Mouse (Mus musculus): ENCODE results near the gene Nmd3.

Nmd3 gene

DNA sequence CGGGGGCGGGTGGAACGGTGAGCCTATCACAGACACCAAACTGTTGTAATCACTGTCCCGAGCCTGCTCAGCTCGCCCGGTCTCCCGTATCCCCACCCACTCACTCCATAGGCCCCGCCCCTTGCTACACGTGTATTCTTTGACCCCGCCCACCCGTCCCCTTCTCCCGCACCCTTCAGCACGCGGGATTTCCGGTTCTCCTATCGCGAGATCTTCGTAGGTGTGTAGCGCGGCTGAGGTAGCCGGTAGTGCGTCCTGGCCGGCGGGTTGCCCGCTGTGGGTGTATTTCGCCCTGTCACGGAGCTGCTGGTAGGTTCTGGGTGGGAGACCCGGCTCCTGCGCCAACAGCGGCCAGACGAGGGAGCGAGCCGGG lies at the start of gene Nmd3:
TSS of gene Nmd3 (plus strand) at position 172 of the 373 bp plus-strand sequence.
- in situ Hi-C loops (cut with MboI; ENCODE audit: unreplicated experiment in 2 of 2), result loop anchor here in 1 of 2 experiments (25.0 kb wide), 1 partner anchor 484 kb away; no protein-coding TSS in a partner anchor

DNA sequence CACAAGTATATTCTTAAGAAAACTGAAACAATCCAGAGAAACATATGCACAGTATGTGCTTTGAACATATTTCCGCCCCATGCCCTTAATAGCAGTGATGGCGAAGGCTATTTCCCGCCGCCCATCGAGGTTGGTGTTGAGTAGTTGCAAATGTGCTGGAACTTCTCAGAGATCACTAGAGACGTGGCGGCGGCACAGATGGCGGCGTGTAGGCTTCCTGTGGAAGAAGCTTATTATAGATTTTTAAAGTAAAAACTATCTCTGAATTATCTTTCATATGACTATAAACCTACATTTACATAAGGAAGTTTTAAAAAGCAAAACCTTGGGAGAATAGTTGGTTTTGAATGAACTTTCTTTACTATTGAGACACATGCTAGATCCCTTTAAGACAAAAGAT lies 48.4 kb upstream of the Nmd3 start:
- in situ Hi-C loops (cut with MboI; ENCODE audit: unreplicated experiment in 2 of 2), result no loop called here

DNA sequence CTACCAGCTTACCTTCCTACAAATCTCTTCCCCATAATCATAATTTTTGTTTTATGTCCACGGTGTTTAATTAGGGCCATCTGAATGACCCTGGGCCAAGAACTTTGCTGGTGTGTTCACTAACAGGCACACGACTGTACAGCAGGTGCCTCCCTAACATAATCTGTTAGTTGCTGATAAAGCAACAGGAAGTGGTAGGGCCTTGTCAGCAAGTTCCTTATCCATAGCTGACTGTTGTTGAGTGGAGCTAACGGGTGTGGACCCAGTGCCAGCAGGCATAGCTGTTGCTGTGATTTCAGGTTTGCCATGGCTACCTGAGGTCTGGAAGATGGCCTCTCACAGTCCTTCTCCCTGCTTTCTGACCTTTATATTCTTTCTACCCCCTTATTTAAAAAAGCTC lies 47.6 kb upstream of the Nmd3 start:
- in situ Hi-C loops (cut with MboI; ENCODE audit: unreplicated experiment in 2 of 2), result no loop called here

DNA sequence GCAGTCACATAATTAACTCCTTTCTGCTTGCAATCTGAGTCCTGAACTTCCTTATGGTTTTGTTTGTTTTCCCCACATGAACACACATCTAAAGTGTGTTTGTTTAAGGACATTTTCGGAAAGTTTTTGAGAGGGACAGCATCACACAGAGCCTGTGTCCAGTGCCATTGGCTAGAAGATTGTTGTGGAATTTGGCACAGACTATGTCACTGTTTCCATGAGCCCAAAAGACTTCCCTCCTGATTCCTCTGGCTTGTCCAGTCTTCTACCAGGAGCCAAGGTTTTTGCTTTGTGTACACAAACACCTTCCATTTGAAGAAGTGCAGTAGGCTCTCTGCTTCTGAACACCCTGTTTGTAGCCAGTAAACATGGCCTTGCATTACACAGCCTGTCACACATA lies 32.0 kb upstream of the Nmd3 start:
- in situ Hi-C loops (cut with MboI; ENCODE audit: unreplicated experiment in 2 of 2), result no loop called here

DNA sequence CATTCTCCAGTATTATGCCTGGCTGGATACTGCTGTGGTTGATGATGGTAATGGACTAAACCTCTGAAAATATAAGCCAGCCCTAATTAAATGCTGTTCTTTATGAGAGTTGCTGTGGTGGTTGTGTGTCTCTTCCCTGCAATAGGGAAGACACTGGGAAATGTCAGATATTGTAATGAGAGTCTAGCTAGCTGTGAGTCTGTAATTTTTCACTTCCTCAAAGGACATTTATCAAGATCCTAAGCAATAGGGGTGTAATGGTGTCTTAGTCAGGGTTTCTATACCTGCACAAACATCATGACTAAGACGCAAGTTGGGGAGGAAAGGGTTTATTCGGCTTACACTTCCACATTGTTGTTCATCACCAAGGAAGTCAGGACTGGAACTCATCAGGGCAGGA lies 30.8 kb upstream of the Nmd3 start:
- in situ Hi-C loops (cut with MboI; ENCODE audit: unreplicated experiment in 2 of 2), result no loop called here

- in situ Hi-C loops (cut with MboI; ENCODE audit: unreplicated experiment in 2 of 2), result loop anchor here (10.0 to 25.0 kb wide), 2 partner anchors 445 to 463 kb away; no protein-coding TSS in a partner anchor
Measured at GRCm38 (mm10) chr3:69699851-69700500, 21.8 kb upstream of the Nmd3 start.

- in situ Hi-C loops (cut with MboI; ENCODE audit: unreplicated experiment in 2 of 2), result loop anchor here (10.0 to 25.0 kb wide), 2 partner anchors 447 to 465 kb away; no protein-coding TSS in a partner anchor
Measured at GRCm38 (mm10) chr3:69701905-69702304, 19.9 kb upstream of the Nmd3 start.

DNA sequence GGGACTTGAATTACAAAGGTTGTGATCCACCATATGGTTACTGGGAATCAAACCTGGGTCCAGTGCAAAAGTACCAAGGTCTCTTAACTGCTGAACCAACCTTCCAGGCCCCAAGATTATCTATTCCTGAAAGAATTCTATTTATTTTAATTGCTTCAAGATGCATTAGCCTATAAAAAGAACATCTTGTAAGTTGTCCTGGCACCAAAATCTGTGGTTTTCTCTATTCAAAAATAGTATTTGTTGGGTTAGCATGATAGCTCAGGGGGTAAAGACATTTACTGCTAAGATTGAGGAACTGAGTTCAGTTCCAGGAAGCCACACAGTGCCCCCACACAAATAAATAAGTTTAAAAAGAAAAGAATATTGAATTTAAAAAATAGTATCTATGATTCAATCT lies 19.4 kb upstream of the Nmd3 start:
- in situ Hi-C loops (cut with MboI; ENCODE audit: unreplicated experiment in 2 of 2), result loop anchor here (10.0 to 25.0 kb wide), 2 partner anchors 448 to 465 kb away; no protein-coding TSS in a partner anchor

- in situ Hi-C loops (cut with MboI; ENCODE audit: unreplicated experiment in 2 of 2), result loop anchor here (10.0 to 25.0 kb wide), 2 partner anchors 454 to 472 kb away; no protein-coding TSS in a partner anchor
Measured at GRCm38 (mm10) chr3:69709043-69709929, 12.5 kb upstream of the Nmd3 start.

GRCm38 (mm10) chr3:69711907-69712600 lies 9.7 kb upstream of the Nmd3 start:
- in situ Hi-C loops (cut with MboI; ENCODE audit: unreplicated experiment in 2 of 2), result loop anchor here in 1 of 2 experiments (25.0 kb wide), 1 partner anchor 475 kb away; no protein-coding TSS in a partner anchor

DNA sequence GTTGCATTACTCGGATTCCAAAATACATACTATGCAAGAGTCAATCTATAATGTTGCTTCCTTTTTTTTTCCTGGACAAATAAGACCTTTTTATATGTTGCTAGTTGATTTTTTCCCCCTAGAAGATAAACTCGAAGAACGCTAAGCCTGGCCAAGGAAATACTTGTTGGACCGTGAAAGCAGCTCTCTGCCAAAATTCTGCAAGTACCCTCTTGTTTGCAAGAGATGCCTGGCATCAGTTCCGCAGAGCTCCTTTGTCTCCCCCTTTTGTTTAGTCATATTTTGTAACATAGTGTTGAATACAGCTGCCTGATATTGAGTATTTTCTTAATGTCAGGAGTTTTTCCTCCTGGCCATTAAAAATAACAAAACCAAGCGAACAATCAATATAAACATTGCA lies 4.3 kb upstream of the Nmd3 start:
- in situ Hi-C loops (cut with MboI; ENCODE audit: unreplicated experiment in 2 of 2), result loop anchor here in 1 of 2 experiments (25.0 kb wide), 1 partner anchor 480 kb away; no protein-coding TSS in a partner anchor

- in situ Hi-C loops (cut with MboI; ENCODE audit: unreplicated experiment in 2 of 2), result loop anchor here in 1 of 2 experiments (25.0 kb wide), 1 partner anchor 485 kb away; no protein-coding TSS in a partner anchor
Measured at GRCm38 (mm10) chr3:69722187-69722867, 542 bp downstream of the Nmd3 start.

- in situ Hi-C loops (cut with MboI; ENCODE audit: unreplicated experiment in 2 of 2), result loop anchor here in 1 of 2 experiments (25.0 kb wide), 1 partner anchor 486 kb away; no protein-coding TSS in a partner anchor
Measured at GRCm38 (mm10) chr3:69723161-69723560, 1.4 kb downstream of the Nmd3 start.

GRCm38 (mm10) chr3:69730930-69731329 lies 9.1 kb downstream of the Nmd3 start:
- in situ Hi-C loops (cut with MboI; ENCODE audit: unreplicated experiment in 2 of 2), result loop anchor here in 1 of 2 experiments (25.0 kb wide), 2 partner anchors 619 to 1119 kb away; no protein-coding TSS in a partner anchor

GRCm38 (mm10) chr3:69733939-69734338 lies 12.2 kb downstream of the Nmd3 start:
- in situ Hi-C loops (cut with MboI; ENCODE audit: unreplicated experiment in 2 of 2), result loop anchor here in 1 of 2 experiments (25.0 kb wide), 2 partner anchors 622 to 1122 kb away; no protein-coding TSS in a partner anchor

GRCm38 (mm10) chr3:69755192-69755591 lies 33.4 kb downstream of the Nmd3 start:
- in situ Hi-C loops (cut with MboI; ENCODE audit: unreplicated experiment in 2 of 2), result no loop called here

GRCm38 (mm10) chr3:69755968-69756367 lies 34.2 kb downstream of the Nmd3 start:
- in situ Hi-C loops (cut with MboI; ENCODE audit: unreplicated experiment in 2 of 2), result no loop called here

- in situ Hi-C loops (cut with MboI; ENCODE audit: unreplicated experiment in 2 of 2), result no loop called here
Measured at GRCm38 (mm10) chr3:69756499-69756898, 34.7 kb downstream of the Nmd3 start.

DNA sequence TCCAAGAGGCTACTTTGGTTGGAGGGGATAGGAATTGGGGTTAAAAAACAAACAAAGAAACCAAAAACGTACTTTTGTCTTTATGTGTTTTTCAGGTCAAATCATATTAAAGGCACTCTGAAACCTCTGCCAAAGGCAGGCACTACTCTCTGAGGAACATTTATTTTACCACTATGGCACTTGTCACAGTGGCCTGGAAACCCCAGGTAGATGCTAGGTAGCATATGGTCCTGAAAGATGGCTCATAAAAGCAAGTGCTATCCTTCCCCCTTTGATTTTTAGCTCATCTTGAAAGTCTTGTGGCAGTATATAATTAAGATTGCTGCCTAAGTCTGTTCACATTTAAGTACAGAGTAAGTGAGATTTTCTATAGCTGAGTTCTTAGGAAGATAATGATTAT lies 35.7 kb downstream of the Nmd3 start:
- in situ Hi-C loops (cut with MboI; ENCODE audit: unreplicated experiment in 2 of 2), result no loop called here

GRCm38 (mm10) chr3:69760081-69760480 lies 38.3 kb downstream of the Nmd3 start:
- in situ Hi-C loops (cut with MboI; ENCODE audit: unreplicated experiment in 2 of 2), result no loop called here
